Mouse (Mus musculus) heart, embryonic 13.5 days (tissue): Measurements from ENCODE around the gene Specc1l. TPM values are rescaled to one million over a fixed set of nuclear protein-coding genes. Genes with fewer than 3 reads are reported as not detected.

Experiments used
- ATAC-seq: fragments of 200-750 bp; cut with Nextera tagmentation; 2 replicates; pipeline ENCODE4 v1.8.0; 2017; ENCODE audit warnings: moderate TSS enrichment; ENCODE audit not compliant: insufficient number of reproducible peaks, low FRiP score, low TSS enrichment; ENCODE audit errors: extremely low read depth
- H3K27ac ChIP-seq: fragments of 300-500 bp; sonication (generic); replicated peaks from 2 replicates; pipeline ENCODE4 v1.5.1; 2015; ENCODE audit warnings: moderate library complexity, mild to moderate bottlenecking, inconsistent platforms
- H3K27me3 ChIP-seq: fragments of 300-500 bp; sonication (generic); replicated peaks from 2 replicates; pipeline ENCODE4 v1.6.1; 2015; ENCODE audit warnings: mild to moderate bottlenecking, inconsistent platforms
- H3K36me3 ChIP-seq: fragments of 300-500 bp; sonication (generic); 2 replicates; pipeline ENCODE4 v1.6.1; 2015; ENCODE audit warnings: mild to moderate bottlenecking, inconsistent platforms
- H3K4me1 ChIP-seq: fragments of 300-500 bp; sonication (generic); 2 replicates; pipeline ENCODE4 v1.6.1; 2015; ENCODE audit warnings: inconsistent platforms
- H3K4me2 ChIP-seq: fragments of 300-500 bp; sonication (generic); 2 replicates; pipeline ENCODE4 v1.6.1; 2015; ENCODE audit warnings: inconsistent platforms, mild to moderate bottlenecking, moderate library complexity
- H3K4me3 ChIP-seq: fragments of 300-500 bp; sonication (generic); 2 replicates; pipeline ENCODE4 v1.5.1; 2015; ENCODE audit warnings: moderate library complexity, mild to moderate bottlenecking, inconsistent platforms
- H3K9ac ChIP-seq: fragments of 300-500 bp; sonication (generic); 2 replicates; pipeline ENCODE4 v1.6.1; 2015; ENCODE audit warnings: inconsistent platforms, mild to moderate bottlenecking, moderate library complexity
- H3K9me3 ChIP-seq: fragments of 300-500 bp; sonication (generic); 2 replicates; pipeline ENCODE4 v1.6.1; 2016; ENCODE audit warnings: inconsistent platforms
- WGBS: fragments of 180-500 bp; shearing (Covaris S2); methylation state at CpG from one replicate; pipeline ENCODE4 v1.1.7; 2015; ENCODE audit warnings: mixed read lengths; 5-methylcytosine and 5-hydroxymethylcytosine counted together
- polyA plus RNA-seq: library from polyadenylated mRNA; unstranded; fragments of >200 nt; fragmentation: Nextera tagmentation; extraction: Ambion mirVana; gene quantifications from 2 replicates; pipeline ENCODE4 v1.2.1, GENCODE M21; 2015

The Specc1l gene
- polyA plus RNA-seq, 1 experiment from 2014 or later, result 19.9 TPM

DNA sequence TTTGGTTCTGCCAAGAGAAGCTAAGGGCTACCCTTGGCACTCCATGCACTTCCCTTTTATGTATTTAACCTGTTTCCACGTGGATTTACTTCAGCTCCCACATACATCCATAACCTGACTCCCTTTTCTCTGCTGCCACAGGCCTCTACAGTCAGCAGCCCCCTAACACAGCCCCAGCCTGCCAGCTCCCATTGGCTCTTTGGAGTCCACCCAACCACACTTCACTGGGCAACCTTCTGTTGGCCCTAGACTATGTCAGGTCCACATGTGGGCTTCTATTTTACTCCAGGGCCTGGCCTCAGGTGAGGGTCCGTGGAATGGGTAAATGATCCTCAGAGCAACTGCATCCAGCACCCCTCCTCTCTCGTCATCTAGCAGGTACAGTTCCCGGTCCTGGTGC lies 90.7 kb downstream of the Specc1l start:
- WGBS, result 86% methylated on average over 4 of the region's 4 CpGs
- Histone ChIP-seq H3K4me1 (peaks cover 59% of the 10 kb centered on the region), H3K4me2 (no peak overlapping the region), H3K27ac (peak overlapping the region; percentile 36; the same call in 1 of the 2 replicates), H3K27me3 (no peaks in the 10 kb centered on the region), H3K36me3 (peaks cover 56% of the 10 kb centered on the region), H3K4me3 (no peak overlapping the region), H3K9me3 (no peaks in the 10 kb centered on the region), H3K9ac (no peak overlapping the region)
- no peak for ATAC-seq

DNA sequence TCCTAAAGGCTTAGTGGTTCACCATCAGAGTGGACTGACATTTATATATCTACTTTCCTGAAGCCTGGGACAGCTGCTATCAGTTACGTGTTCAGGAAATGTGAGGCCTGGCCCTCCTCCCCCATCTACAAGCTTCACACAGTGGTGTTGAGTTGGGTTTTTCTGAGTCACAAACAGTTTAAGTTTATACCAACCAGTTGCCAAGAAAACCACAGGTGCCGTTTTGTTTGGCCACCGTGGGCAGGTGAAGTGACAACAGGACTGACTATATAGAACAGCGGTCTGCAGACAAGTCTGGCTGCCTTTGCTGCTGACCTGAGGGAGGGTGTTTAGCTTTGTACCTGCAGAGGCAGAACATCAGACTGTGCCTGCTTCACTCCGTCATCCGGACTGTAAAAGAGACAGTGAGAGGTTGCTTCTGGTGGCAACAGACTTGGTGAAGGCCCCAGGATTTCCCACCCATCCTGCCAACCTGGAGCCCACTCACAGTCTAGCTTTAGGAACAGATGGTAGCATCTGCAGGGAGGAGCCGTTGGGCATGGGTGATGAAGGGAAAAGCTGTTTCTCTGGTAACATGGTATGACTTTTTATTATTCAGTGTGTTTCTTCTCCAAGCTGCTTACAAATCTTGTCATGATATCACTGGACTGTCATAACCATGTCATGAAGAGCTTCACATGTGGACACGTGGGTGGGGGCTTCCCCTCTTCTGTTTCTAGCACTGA lies 91.6 kb downstream of the Specc1l start:
- Histone ChIP-seq H3K4me1 (peaks cover 59% of the 10 kb centered on the region), H3K27me3 (no peaks in the 10 kb centered on the region), H3K27ac (peak overlapping the region; percentile 76), H3K9me3 (no peaks in the 10 kb centered on the region), H3K36me3 (peaks cover 62% of the 10 kb centered on the region), H3K4me2 (no peak overlapping the region), H3K4me3 (no peak overlapping the region), H3K9ac (peak overlapping the region; percentile 52; the same call in 1 of the 2 replicates)
- ATAC-seq, result no peak
- 66% methylated on average over 8 of the region's 8 CpGs for WGBS

DNA sequence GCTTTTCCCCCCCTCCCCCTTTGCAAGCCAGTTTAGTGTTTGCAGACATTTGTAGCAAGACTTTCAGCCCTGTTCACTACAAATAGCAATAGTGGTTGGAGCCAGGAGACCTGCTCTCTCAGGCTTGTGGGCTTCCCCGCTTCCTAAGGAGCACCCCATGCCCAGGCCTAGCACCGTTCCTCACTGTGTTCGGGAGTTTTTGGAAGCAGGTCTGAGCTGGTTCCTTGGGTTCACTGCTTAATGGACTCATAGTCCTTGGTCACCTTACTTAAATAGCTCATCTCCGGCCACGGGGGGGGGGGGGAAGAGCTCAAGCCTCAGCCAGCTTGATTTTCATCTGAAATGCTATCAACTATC lies 92.2 kb downstream of the Specc1l start:
- H3K4me1 ChIP-seq, result peaks cover 65% of the 10 kb centered on the region
- H3K36me3 ChIP-seq, result peaks cover 62% of the 10 kb centered on the region
- peak overlapping the region; percentile 76 for H3K27ac ChIP-seq
- H3K4me3 ChIP-seq, result no peak overlapping the region
- H3K27me3 ChIP-seq, result no peaks in the 10 kb centered on the region
- peak overlapping the region; percentile 52; the same call in 1 of the 2 replicates for H3K9ac ChIP-seq
- no peak for ATAC-seq
- WGBS, result 72% methylated on average over 5 of the region's 5 CpGs
- H3K9me3 ChIP-seq, result no peaks in the 10 kb centered on the region
- H3K4me2 ChIP-seq, result no peak overlapping the region

DNA sequence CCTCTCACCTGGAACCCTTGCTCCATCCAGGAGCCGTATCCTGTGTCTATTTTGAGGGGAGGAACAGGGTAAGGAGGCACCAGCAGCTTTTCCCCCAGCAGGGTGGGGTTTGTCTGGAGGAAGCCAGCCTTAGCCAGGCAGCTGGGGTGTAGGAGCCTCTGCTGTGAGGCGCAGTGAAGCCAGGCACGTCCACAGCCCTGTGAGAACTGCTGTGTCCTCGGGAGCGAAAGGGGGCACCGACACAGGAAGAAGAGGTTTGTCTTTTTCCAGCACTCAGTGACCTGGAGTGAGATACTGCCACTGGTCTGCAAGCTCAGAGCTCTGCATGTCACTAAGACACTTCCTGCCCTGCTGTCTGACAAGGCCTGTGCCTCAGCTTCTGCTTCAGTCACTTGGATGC lies 92.5 kb downstream of the Specc1l start:
- Histone ChIP-seq H3K9ac (peak overlapping the region; percentile 52), H3K4me3 (no peak overlapping the region), H3K4me2 (no peak overlapping the region), H3K27ac (peak overlapping the region; percentile 76), H3K27me3 (no peaks in the 10 kb centered on the region), H3K4me1 (peaks cover 65% of the 10 kb centered on the region), H3K9me3 (no peaks in the 10 kb centered on the region), H3K36me3 (peaks cover 63% of the 10 kb centered on the region)
- no peak for ATAC-seq
- 43% methylated on average over 6 of the region's 6 CpGs for WGBS

DNA sequence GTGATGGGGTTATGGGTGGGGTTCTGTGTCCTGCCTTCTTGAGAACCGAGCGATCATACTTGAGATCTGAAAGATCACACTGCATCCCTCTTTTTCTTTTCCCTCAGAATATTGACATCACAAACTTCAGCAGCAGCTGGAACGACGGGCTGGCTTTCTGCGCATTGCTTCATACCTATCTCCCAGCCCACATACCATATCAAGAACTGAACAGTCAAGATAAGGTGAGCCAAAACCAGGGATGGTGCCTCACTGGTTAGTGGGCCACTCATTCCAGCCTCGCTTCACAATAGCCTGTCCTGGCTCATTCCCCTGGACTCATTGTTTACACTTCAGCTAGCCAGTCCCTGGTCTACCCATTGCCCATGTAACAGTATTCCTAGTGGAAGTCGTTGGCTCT lies 95.3 kb downstream of the Specc1l start:
- Histone ChIP-seq H3K9ac (no peak overlapping the region), H3K36me3 (peaks cover 74% of the 10 kb centered on the region), H3K4me2 (no peak overlapping the region), H3K4me1 (peaks cover 48% of the 10 kb centered on the region), H3K9me3 (no peaks in the 10 kb centered on the region), H3K27ac (no peak overlapping the region), H3K4me3 (no peak overlapping the region), H3K27me3 (no peaks in the 10 kb centered on the region)
- no peak for ATAC-seq
- 84% methylated on average over 7 of the region's 7 CpGs for WGBS

DNA sequence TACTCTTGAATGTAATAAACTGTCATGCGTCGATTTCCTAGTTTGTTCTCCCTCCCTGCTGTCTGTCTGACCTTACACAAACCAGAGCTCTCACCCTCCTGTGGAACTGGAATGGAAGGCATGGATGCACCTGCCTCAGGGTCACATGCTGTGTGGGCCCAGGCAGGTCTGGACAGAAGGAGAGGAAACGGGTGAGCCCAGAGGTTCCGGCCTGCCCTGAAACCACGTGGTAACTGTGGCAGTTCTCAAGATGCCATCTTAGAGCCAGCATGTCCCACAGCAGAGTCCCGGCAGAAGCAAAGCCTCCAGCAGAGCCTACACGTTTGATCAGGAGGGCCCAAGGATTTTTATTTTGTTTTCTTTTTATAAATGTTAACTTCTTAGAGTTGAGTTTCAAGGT lies 100.5 kb downstream of the Specc1l start:
- Histone ChIP-seq H3K9me3 (no peaks in the 10 kb centered on the region), H3K27ac (no peak overlapping the region), H3K27me3 (peaks cover 4% of the 10 kb centered on the region), H3K4me3 (no peak overlapping the region), H3K4me2 (no peak overlapping the region), H3K36me3 (peaks cover 58% of the 10 kb centered on the region), H3K4me1 (peaks cover 52% of the 10 kb centered on the region), H3K9ac (no peak overlapping the region)
- 77% methylated on average over 7 of the region's 7 CpGs for WGBS
- ATAC-seq, result no peak

DNA sequence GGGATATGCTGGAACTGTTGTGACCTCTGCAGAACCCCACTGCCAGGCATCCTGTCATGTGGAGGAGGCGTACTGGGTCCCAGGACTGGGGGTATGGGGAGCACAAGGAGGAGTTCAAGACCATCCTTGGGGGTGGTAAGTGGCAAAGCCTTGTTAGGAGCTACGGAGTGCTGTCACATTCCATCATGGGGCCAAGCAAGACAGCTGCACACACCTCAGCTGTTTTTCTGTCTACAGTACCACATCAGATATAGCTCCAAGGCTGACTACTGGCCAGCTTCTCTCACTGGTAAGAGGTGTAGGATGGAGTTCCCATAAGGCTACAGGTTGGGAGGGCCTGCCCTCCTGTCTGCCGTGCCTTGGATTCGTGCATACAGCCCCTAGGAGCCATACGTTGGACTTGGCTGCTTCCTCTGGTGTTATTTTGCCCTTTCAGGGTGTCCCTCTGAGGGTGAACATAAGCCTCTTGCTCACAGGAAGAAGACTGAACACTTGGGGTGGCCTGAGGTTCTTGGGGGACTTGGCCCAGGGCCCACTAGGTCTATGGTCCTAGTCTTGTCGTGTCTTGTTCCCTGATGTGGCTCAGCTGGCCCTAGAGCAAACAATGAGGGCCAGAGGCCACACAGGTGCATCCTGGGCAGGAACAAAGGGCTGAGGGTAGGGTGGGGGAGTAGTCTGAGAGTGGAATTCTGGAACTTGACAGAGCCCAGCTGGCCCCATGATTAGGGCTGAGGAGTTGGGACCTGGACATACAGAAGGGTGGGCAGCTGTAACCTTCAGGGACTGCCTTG lies 102.5 kb downstream of the Specc1l start:
- Histone ChIP-seq H3K9me3 (no peaks in the 10 kb centered on the region), H3K9ac (no peak overlapping the region), H3K4me2 (no peak overlapping the region), H3K4me3 (no peak overlapping the region), H3K27me3 (peaks cover 23% of the 10 kb centered on the region), H3K4me1 (peaks cover 51% of the 10 kb centered on the region), H3K27ac (0 out of 2 replicates have a peak overlapping the region, but pooled peaks have one; percentile 26), H3K36me3 (peaks cover 37% of the 10 kb centered on the region)
- peak; percentile 29 for ATAC-seq
- WGBS, result 52% methylated on average over 6 of the region's 6 CpGs

DNA sequence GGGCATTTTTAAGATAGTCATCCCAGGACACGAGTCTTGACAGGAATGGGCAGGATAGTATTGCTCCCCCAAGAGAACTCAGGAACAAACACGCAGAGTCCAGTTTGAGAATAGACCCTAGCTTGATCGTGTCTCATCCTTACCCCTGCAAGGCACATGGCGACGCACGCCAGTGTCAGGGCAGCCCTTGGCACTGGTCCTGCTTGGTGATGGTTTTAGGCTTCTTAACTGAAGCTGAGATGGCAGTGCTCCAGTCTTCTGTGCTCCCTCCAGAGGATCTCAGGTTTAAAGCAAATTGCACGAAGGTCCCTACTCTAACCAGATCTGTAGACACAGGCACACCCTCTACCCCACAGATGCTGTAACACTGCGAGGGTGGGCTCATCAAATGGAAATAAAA lies 103.9 kb downstream of the Specc1l start:
- Histone ChIP-seq H3K27me3 (peaks cover 34% of the 10 kb centered on the region), H3K9me3 (no peaks in the 10 kb centered on the region), H3K36me3 (peaks cover 24% of the 10 kb centered on the region), H3K4me3 (no peak overlapping the region), H3K4me2 (peak overlapping the region; percentile 87; the same call in 1 of the 2 replicates), H3K9ac (peak overlapping the region; percentile 37; the same call in 1 of the 2 replicates), H3K4me1 (peaks cover 45% of the 10 kb centered on the region), H3K27ac (no peak overlapping the region)
- no peak for ATAC-seq
- 72% methylated on average over 8 of the region's 8 CpGs for WGBS

DNA sequence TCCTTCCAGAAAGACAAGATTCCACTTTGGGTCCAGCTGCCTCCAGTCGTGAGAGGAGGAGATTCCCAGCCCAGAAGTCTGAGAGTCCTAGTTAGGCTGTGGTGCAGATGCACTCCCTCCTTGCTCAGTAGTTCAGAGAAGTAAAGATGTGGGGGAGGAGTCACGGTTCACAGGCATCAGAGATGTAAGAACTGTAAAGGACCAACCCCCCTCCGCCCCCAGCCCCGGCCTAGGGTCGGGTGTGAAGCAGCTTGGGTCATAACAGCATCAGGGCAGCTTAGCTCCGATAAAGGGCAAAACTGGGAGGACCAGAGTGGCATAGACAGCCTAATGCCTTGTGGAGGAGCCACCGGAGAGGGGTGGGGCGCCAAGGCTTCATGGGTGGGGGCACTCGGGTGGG lies 104.6 kb downstream of the Specc1l start:
- Histone ChIP-seq H3K9me3 (no peaks in the 10 kb centered on the region), H3K9ac (peak overlapping the region; percentile 85), H3K4me1 (peaks cover 45% of the 10 kb centered on the region), H3K4me2 (peak overlapping the region; percentile 87), H3K36me3 (peaks cover 17% of the 10 kb centered on the region), H3K27ac (peak overlapping the region; percentile 1; the same call in 1 of the 2 replicates), H3K27me3 (peaks cover 34% of the 10 kb centered on the region), H3K4me3 (peak overlapping the region; percentile 70)
- WGBS, result 7% methylated on average over 9 of the region's 9 CpGs
- ATAC-seq, result no peak

DNA sequence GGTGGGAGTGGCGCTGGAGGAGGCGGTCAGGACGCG lies 104.8 kb downstream of the Specc1l start, which contains the start of gene Adora2a:
Gene Adora2a, plus strand, starts transcription at position 6 of the 36 bp plus-strand sequence.
- peaks cover 45% of the 10 kb centered on the region for H3K4me1 ChIP-seq
- H3K4me2 ChIP-seq, result peak within 1 kb of the TSS; percentile 87
- H3K4me3 ChIP-seq, result peak within 1 kb of the TSS; percentile 70
- 0% methylated on average over 4 of the region's 4 CpGs for WGBS
- H3K9me3 ChIP-seq, result no peaks in the 10 kb centered on the region
- peak within 1 kb of the TSS; percentile 85 for H3K9ac ChIP-seq
- no peak for ATAC-seq
- H3K27ac ChIP-seq, result peak within 1 kb of the TSS; percentile 63
- H3K36me3 ChIP-seq, result peaks cover 14% of the 10 kb centered on the region; the same call in 1 of the 2 replicates
- peaks cover 34% of the 10 kb centered on the region for H3K27me3 ChIP-seq

DNA sequence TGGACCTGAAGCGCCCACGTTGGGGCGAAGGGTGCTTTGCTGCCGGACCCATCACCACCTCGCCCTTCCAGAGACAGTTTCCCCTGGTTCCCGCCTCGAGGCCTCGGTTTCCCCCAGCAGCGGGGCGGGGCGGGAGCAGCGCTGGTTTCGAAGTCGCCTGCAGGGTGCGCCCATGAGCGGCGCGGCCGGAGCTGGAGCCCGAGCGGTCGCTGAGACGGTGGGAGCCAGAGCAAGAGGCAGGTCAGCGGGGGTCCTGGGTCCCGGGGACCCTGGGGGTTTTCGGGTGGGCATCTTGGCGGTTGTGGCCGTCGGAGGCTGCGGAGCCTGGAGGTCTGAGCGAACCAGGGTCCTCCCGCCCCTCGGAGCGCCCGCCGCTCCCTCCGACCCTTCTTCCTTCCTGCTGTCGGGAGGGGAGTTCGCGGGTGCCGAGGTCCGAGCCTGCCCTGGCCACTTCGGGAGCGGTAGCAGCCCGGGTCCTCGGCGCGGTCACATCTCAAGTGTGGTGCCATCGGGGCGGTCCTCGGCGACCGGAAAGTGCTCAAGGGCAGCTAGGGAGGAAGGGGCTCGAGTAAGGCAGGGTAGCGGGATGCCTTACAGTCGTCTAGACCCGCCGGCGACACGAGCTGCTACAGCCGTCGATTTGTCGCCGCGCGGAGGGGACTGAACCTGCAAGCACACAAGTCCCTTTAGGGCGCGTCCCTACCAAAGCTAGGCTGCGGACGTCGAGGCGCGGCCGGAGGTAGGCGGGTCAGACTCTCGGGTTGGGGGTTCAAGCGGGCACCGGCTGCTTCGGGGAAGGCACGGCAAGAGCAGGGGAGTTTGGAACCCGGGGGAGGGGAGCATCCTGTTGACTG lies 105.3 kb downstream of the Specc1l start:
- H3K4me2 ChIP-seq, result peak overlapping the region; percentile 87
- peak overlapping the region; percentile 70 for H3K4me3 ChIP-seq
- peaks cover 34% of the 10 kb centered on the region for H3K27me3 ChIP-seq
- WGBS, result under 1% methylated on average over 81 of the region's 81 CpGs
- H3K36me3 ChIP-seq, result peaks cover 10% of the 10 kb centered on the region; the same call in 1 of the 2 replicates
- peak overlapping the region; percentile 63 for H3K27ac ChIP-seq
- peaks cover 45% of the 10 kb centered on the region for H3K4me1 ChIP-seq
- H3K9me3 ChIP-seq, result no peaks in the 10 kb centered on the region
- ATAC-seq, result no peak
- H3K9ac ChIP-seq, result peak overlapping the region; percentile 85
